ENCODE assay signal across 8 mouse cellular contexts in the genomic region with DNA sequence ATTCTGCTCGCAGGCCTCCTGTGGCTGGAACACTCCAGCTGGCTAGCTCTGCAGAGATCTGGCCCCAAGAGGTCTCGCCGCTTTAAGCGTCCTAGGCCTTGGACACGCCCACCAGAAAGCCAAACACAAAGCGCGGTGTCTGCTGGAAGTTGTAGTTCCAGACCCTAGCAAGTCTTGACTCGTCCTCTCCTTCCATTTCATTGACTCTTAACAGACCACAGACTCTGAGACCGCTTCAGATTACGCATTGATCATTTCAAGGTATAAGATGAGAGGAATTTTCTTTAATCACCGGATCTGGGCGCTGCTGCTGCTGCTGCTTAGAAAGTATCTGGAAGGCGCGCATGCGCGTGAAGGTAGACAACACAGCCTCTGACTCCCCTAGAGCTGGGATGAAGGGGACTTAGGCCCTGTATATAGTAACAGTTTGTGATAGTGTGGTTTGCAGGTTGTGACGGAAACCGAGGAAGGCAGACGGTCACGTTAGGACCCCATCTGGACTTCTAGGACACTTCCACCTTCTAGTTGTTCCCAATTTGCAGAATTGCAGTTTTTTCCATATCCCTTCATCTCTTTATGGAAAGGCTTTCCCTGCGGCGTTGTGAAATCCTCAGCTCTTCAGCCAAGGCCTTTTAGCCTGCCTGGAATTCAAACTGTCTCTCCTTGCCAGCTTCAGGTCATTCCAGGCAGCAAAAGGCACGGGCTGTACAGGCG. TPM values are rescaled to one million over a fixed set of nuclear protein-coding genes. Genes with fewer than 3 reads are reported as not detected.
DNase-seq lines count a peak whose midpoint lies in the region; ATAC-seq and TF ChIP-seq lines count a peak whose summit lies in the region.

No protein-coding gene starts in this region.

- no peak for ATAC-seq in G1E (ENCODE audit: extremely low read depth, insufficient number of reproducible peaks, low FRiP score, poor library complexity, severe bottlenecking)
- ATAC-seq in forebrain, postnatal 0 days = peak; percentile 99
- ATAC-seq in neural tube, embryonic 14.5 days (ENCODE audit: low read depth) = peak; percentile 98

- H3K9ac ChIP-seq in forebrain, postnatal 0 days = peak overlapping the region; percentile 40
- H3K9ac ChIP-seq in neural tube, embryonic 14.5 days (replicated peaks; ENCODE audit: low read depth, low read length) = peak overlapping the region; percentile 16; the same call in 1 of the 2 replicates

- H3K27ac ChIP-seq in forebrain, postnatal 0 days (ENCODE audit: low read depth, low read length) = peak overlapping the region; percentile 57
- peak overlapping the region; percentile 68 for H3K27ac ChIP-seq in neural tube, embryonic 14.5 days (ENCODE audit: low read depth, low read length)
- H3K27ac ChIP-seq in testis, adult 2 months (ENCODE audit: control insufficient read depth, insufficient read depth, low read depth, low read length) = peak overlapping the region; percentile 67

- intact Hi-C loops in heart, postnatal 36 days (cut with DNase I) = loop anchor here (1.0 to 2.0 kb wide), 3 partner anchors 23 to 71 kb away; partner anchors contain the start of gene Abca1

- 9% methylated on average over 24 of the region's 24 CpGs for WGBS in forebrain, postnatal 0 days
- WGBS in neural tube, embryonic 14.5 days = 12% methylated on average over 24 of the region's 24 CpGs

- no peaks in the 10 kb centered on the region for H3K9me3 ChIP-seq in G1E (replicated peaks)
- H3K9me3 ChIP-seq in forebrain, postnatal 0 days (ENCODE audit: low read length) = no peaks in the 10 kb centered on the region
- H3K9me3 ChIP-seq in neural tube, embryonic 14.5 days (ENCODE audit: control insufficient read depth, low read length) = no peaks in the 10 kb centered on the region

- TF ChIP-seq POLR2A in testis, adult 2 months (IDR thresholded peaks at IDR 0.05; ENCODE audit: control insufficient read depth, low read depth, low read length) = peak; percentile 17; the same call in 1 of the 2 replicates

- H3K4me2 ChIP-seq in forebrain, postnatal 0 days (ENCODE audit: low read depth) = peak overlapping the region; percentile 45
- peak overlapping the region; percentile 44 for H3K4me2 ChIP-seq in neural tube, embryonic 14.5 days (ENCODE audit: low read depth, low read length)

- no peaks in the 10 kb centered on the region for H3K36me3 ChIP-seq in G1E (replicated peaks)
- no peaks in the 10 kb centered on the region for H3K36me3 ChIP-seq in forebrain, postnatal 0 days (ENCODE audit: insufficient read depth)
- H3K36me3 ChIP-seq in neural tube, embryonic 14.5 days (ENCODE audit: control insufficient read depth, insufficient read depth, low read length) = no peaks in the 10 kb centered on the region
- H3K36me3 ChIP-seq in testis, adult 2 months (ENCODE audit: control insufficient read depth, insufficient read depth, low read length) = no peaks in the 10 kb centered on the region

- no peak overlapping the region for H3K4me3 ChIP-seq in G1E (ENCODE audit: low read depth, low read length)
- H3K4me3 ChIP-seq in forebrain, postnatal 0 days (ENCODE audit: low read depth, low read length) = peak overlapping the region; percentile 41
- peak overlapping the region; percentile 39 for H3K4me3 ChIP-seq in neural tube, embryonic 14.5 days (ENCODE audit: low read depth, low read length)
- peak overlapping the region; percentile 65 for H3K4me3 ChIP-seq in testis, adult 2 months (ENCODE audit: control insufficient read depth, low read depth, low read length)

- DNase-seq in G1E (ENCODE audit: low spot score) = peak; percentile 17
- DNase-seq in cerebellum, adult 8-10 months = peak; percentile 87
- peak; percentile 96 for DNase-seq in forebrain, postnatal 0 days
- peak; percentile 87 for DNase-seq in heart, postnatal 36 days
- DNase-seq in layer of hippocampus, adult 18-20 months (ENCODE audit: low spot score in 2 of 2) = peak; percentile 87 to 95
- DNase-seq in lung, adult 18-20 months = peak; percentile 91 to 93

- H3K27me3 ChIP-seq in G1E (ENCODE audit: insufficient read depth, low read length) = peaks cover 4% of the 10 kb centered on the region; the same call in 1 of the 2 replicates
- no peaks in the 10 kb centered on the region for H3K27me3 ChIP-seq in forebrain, postnatal 0 days (ENCODE audit: insufficient read depth, low read length)
- H3K27me3 ChIP-seq in neural tube, embryonic 14.5 days (ENCODE audit: control insufficient read depth, insufficient read depth, low read length) = no peaks in the 10 kb centered on the region
- H3K27me3 ChIP-seq in testis, adult 2 months (ENCODE audit: control insufficient read depth, insufficient read depth, low read length) = no peaks in the 10 kb centered on the region

- no peak for TF ChIP-seq CTCF in G1E (IDR thresholded peaks at IDR 0.05; ENCODE audit: low read depth, low read length)
- no peak for TF ChIP-seq CTCF in forebrain, postnatal 0 days (IDR thresholded peaks at IDR 0.05; ENCODE audit: low read depth)
- no peak for TF ChIP-seq CTCF in testis, adult 2 months (IDR thresholded peaks at IDR 0.05; ENCODE audit: control insufficient read depth, insufficient read depth, insufficient replicate concordance, low read depth, low read length)

- H3K4me1 ChIP-seq in G1E (ENCODE audit: insufficient read depth, low read depth, low read length) = peaks cover 55% of the 10 kb centered on the region
- H3K4me1 ChIP-seq in forebrain, postnatal 0 days (ENCODE audit: insufficient read depth) = peaks cover 9% of the 10 kb centered on the region; the same call in 1 of the 2 replicates
- peaks cover 7% of the 10 kb centered on the region; the same call in 1 of the 2 replicates for H3K4me1 ChIP-seq in neural tube, embryonic 14.5 days (ENCODE audit: control insufficient read depth, insufficient read depth, low read length)
- peaks cover 2% of the 10 kb centered on the region; the same call in 1 of the 2 replicates for H3K4me1 ChIP-seq in testis, adult 2 months (ENCODE audit: control insufficient read depth, insufficient read depth, low read length)

RNA-seq across cellular contexts. Expression of gene Abca1, which starts 36.5 kb away (rescaled TPM):
- total RNA-seq in G1E (2014; fragmentation: Nextera tagmentation) = 21.5 and 23.0 TPM in 2 replicates
- total RNA-seq in G1E (2017) = 4.6 and 4.7 TPM in 2 replicates
- 1.8 and 2.1 TPM in 2 replicates for polyA plus RNA-seq in G1E (2012)
- total RNA-seq in forebrain, postnatal 0 days (2014; rRNA removed) = 26.4 and 39.2 TPM in 2 replicates
- 3.7 and 6.3 TPM in 2 replicates for polyA plus RNA-seq in forebrain, postnatal 0 days (2015; fragmentation: Nextera tagmentation; extraction: Ambion mirVana)
- total RNA-seq in heart, postnatal 36 days (2021) = 10 to 100 TPM; 24.6 to 26.3 TPM
- total RNA-seq in layer of hippocampus, adult 18-20 months (2021) = 10 to 100 TPM; 21.4 to 21.7 TPM
- 11.3 and 21.4 TPM in 2 replicates for polyA plus RNA-seq in neural tube, embryonic 14.5 days (2014; fragmentation: Nextera tagmentation; extraction: Ambion mirVana)
- polyA plus RNA-seq in testis, adult 2 months (2012; rRNA removed) = 5.0 and 9.8 TPM in 2 replicates

Comparison
In these comparisons a context has a peak if more than half of its experiments do, and no peak if none do; other contexts are left out.
1. DNase-seq: peak in every context shown above with its lines; median percentile 96 in forebrain, postnatal 0 days; 92 in lung, adult 18-20 months; 91 in layer of hippocampus, adult 18-20 months; 87 in cerebellum, adult 8-10 months; 87 in heart, postnatal 36 days; 17 in G1E.